ENCODE assay signal across 22 mouse cellular contexts in the genomic region with DNA sequence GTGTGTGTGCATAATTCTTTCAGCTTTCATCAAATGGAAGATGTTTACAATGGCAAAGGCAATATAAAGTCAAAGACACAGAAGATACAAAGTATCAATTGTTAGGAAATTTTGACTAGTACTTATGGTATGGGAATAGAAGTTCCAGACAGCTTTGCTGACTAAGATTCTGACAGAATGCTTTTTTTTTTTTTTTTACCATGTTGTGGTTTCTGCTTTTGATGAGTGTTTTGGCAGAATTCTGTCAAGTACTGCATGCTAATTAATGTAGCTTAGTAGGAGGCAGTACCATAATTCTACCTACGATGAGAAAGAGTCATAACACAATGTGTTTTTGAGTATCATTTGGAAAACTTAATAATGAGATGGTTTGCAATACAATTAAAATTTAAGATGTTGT.
DNase-seq lines count a peak whose midpoint lies in the region; ATAC-seq and TF ChIP-seq lines count a peak whose summit lies in the region.
"Had no signal": no experiment of that assay in that cellular context is flagged by ENCODE, and none has a peak within 500 bp of the region (broad histone marks: within the 10 kb centered on the region; RNA-seq: fewer than 3 reads in every experiment).

No protein-coding gene starts in this region.

- no peaks in the 10 kb centered on the region for H3K79me2 ChIP-seq in CH12.LX (replicated peaks; ENCODE audit: control insufficient read depth, extremely low read depth, insufficient read depth, poor library complexity, severe bottlenecking)

- dilution Hi-C loops in CH12.LX (cut with MboI; ENCODE audit: extremely low pct_ligation_motif_present, extremely low pct_unique_long_range_greater_than_20kb, low sequenced_read_pairs) = no loop called here

- H3K9ac ChIP-seq in forebrain, embryonic 14.5 days (ENCODE audit: low read length) = no peak overlapping the region
- H3K9ac ChIP-seq in CH12.LX (ENCODE audit: insufficient read depth, low read depth) = no peak overlapping the region
- H3K9ac ChIP-seq: embryonic facial prominence, embryonic 12.5 days; forebrain, embryonic 12.5 days; forebrain, embryonic 15.5 days; forebrain, postnatal 0 days had no signal

- TF ChIP-seq POLR2A in CH12.LX (IDR thresholded peaks at IDR 0.05; ENCODE audit: low read depth, low read length) = no peak

- 63% methylated on average over 1 of the region's 1 CpGs for WGBS in forebrain, embryonic 14.5 days
- WGBS in forebrain, embryonic 10.5 days = 98% methylated on average over 1 of the region's 1 CpGs

- in situ Hi-C loops in CH12.LX (cut with MboI; ENCODE audit: low pct_ligation_motif_present, low pct_unique_long_range_greater_than_20kb, low sequenced_read_pairs) = no loop called here

- no peak overlapping the region for H3K4me2 ChIP-seq in forebrain, embryonic 14.5 days (ENCODE audit: low read length)
- H3K4me2 ChIP-seq in CH12.LX (ENCODE audit: insufficient read depth, low read depth, poor library complexity, severe bottlenecking) = no peak overlapping the region
- H3K4me2 ChIP-seq: embryonic facial prominence, embryonic 12.5 days; forebrain, embryonic 12.5 days; forebrain, embryonic 15.5 days had no signal

- H3K27ac ChIP-seq in forebrain, embryonic 14.5 days (ENCODE audit: low read depth, low read length) = no peak overlapping the region
- H3K27ac ChIP-seq in forebrain, embryonic 10.5 days = no peak overlapping the region
- H3K27ac ChIP-seq in CH12.LX (ENCODE audit: insufficient read depth, low read depth) = no peak overlapping the region
- H3K27ac ChIP-seq: embryonic facial prominence, embryonic 10.5 days; embryonic facial prominence, embryonic 12.5 days; forebrain, embryonic 12.5 days; forebrain, embryonic 15.5 days had no signal

- TF ChIP-seq EP300 in CH12.LX (IDR thresholded peaks at IDR 0.05; ENCODE audit: low read length) = peak; percentile 94

- DNase-seq in forebrain, embryonic 14.5 days (ENCODE audit: low spot score) = peak; percentile 29
- DNase-seq in forebrain, embryonic 10.5 days (ENCODE audit: extremely low spot score, low spot score) = no peak
- peak; percentile 52 for DNase-seq in CH12.LX (ENCODE audit: extremely low read depth)
- no peak for DNase-seq in B cell, adult 2 months
- no peak for DNase-seq in cerebellum, postnatal 10 days
- DNase-seq: adrenal gland, adult 8-10 months; adrenal gland, postnatal 14 days; adrenal gland, postnatal 36 days; cerebellum, adult 11 months; cerebellum, adult 18-20 months; cerebellum, adult 8-10 months; cerebellum, adult 9-11 months; cerebellum, postnatal 25 days; forebrain, postnatal 0 days had no signal

- no peak for TF ChIP-seq CTCF in CH12.LX (conservative IDR thresholded peaks at IDR 0.05 in 1 of 2, IDR thresholded peaks at IDR 0.05 in 1 of 2; ENCODE audit: low read depth in 2 of 2, low read length in 2 of 2)

- no peaks in the 10 kb centered on the region for H3K27me3 ChIP-seq in forebrain, embryonic 14.5 days (replicated peaks; ENCODE audit: control insufficient read depth, insufficient read depth, low read length)
- no peaks in the 10 kb centered on the region; the same call in 1 of the 2 replicates for H3K27me3 ChIP-seq in forebrain, embryonic 10.5 days (ENCODE audit: poor library complexity, severe bottlenecking)
- H3K27me3 ChIP-seq in CH12.LX (replicated peaks) = no peaks in the 10 kb centered on the region
- H3K27me3 ChIP-seq: embryonic facial prominence, embryonic 12.5 days; forebrain, embryonic 12.5 days; forebrain, embryonic 15.5 days; Patski had no signal

- no peaks in the 10 kb centered on the region for H3K9me3 ChIP-seq in forebrain, embryonic 14.5 days (replicated peaks; ENCODE audit: control insufficient read depth, low read length)
- no peaks in the 10 kb centered on the region for H3K9me3 ChIP-seq in forebrain, embryonic 10.5 days
- no peaks in the 10 kb centered on the region for H3K9me3 ChIP-seq in CH12.LX (replicated peaks; ENCODE audit: low read length)
- H3K9me3 ChIP-seq: embryonic facial prominence, embryonic 10.5 days; embryonic facial prominence, embryonic 12.5 days; forebrain, embryonic 12.5 days; forebrain, embryonic 15.5 days; G1E had no signal

- no peaks in the 10 kb centered on the region for H3K36me3 ChIP-seq in forebrain, embryonic 14.5 days (ENCODE audit: control insufficient read depth, insufficient read depth, low read length)
- no peaks in the 10 kb centered on the region for H3K36me3 ChIP-seq in forebrain, embryonic 10.5 days (replicated peaks)
- no peaks in the 10 kb centered on the region for H3K36me3 ChIP-seq in CH12.LX (replicated peaks in 1 of 2; ENCODE audit: control insufficient read depth in 1 of 2, insufficient read depth in 1 of 2, low read length in 1 of 2)
- H3K36me3 ChIP-seq: embryonic facial prominence, embryonic 10.5 days; embryonic facial prominence, embryonic 12.5 days; forebrain, embryonic 12.5 days; forebrain, embryonic 15.5 days; G1E had no signal

- peak; percentile 4 for TF ChIP-seq RAD21 in CH12.LX (IDR thresholded peaks at IDR 0.05; ENCODE audit: low read depth, low read length)

- ATAC-seq in forebrain, embryonic 14.5 days = no peak
- peak; percentile 42 for ATAC-seq in inflammation-experienced regulatory T-cells, adult 6 months
- ATAC-seq: activated CD4-positive, CD25-positive, alpha-beta regulatory T cell, adult 4 months; forebrain, embryonic 15.5 days; forebrain, postnatal 0 days; Patski had no signal

- no peak overlapping the region for H3K4me3 ChIP-seq in forebrain, embryonic 14.5 days (ENCODE audit: low read depth, low read length)
- H3K4me3 ChIP-seq in forebrain, embryonic 10.5 days = no peak overlapping the region
- no peak overlapping the region for H3K4me3 ChIP-seq in CH12.LX (replicated peaks in 1 of 3; ENCODE audit: low read depth in 2 of 3, low read length in 2 of 3, poor library complexity in 1 of 3)
- H3K4me3 ChIP-seq: embryonic facial prominence, embryonic 10.5 days; embryonic facial prominence, embryonic 12.5 days; forebrain, embryonic 12.5 days; forebrain, embryonic 15.5 days had no signal

- H3K4me1 ChIP-seq in forebrain, embryonic 14.5 days (ENCODE audit: control insufficient read depth, insufficient read depth, low read length) = no peaks in the 10 kb centered on the region; the same call in 1 of the 2 replicates
- peaks cover 7% of the 10 kb centered on the region for H3K4me1 ChIP-seq in forebrain, embryonic 10.5 days
- H3K4me1 ChIP-seq in CH12.LX (ENCODE audit: control insufficient read depth in 1 of 2, insufficient read depth in 2 of 2) = peaks cover 12 to 52% of the 10 kb centered on the region in 2 experiments

TF ChIP-seq in CH12.LX, 34 proteins besides CTCF, POLR2A, EP300 and RAD21:
- TF ChIP-seq MXI1 (IDR thresholded peaks at IDR 0.05; ENCODE audit: low read depth, low read length) (no peak), RCOR1 (conservative IDR thresholded peaks at IDR 0.05; ENCODE audit: low read depth, low read length) (peak; percentile 57; the same call in 1 of the 2 replicates), USF2 (conservative IDR thresholded peaks at IDR 0.05; ENCODE audit: low read depth, low read length) (no peak), MEF2A (IDR thresholded peaks at IDR 0.05; ENCODE audit: borderline replicate concordance, low read depth, low read length) (peak; percentile 68), POLR2AphosphoS2 (IDR thresholded peaks at IDR 0.05; ENCODE audit: low read depth, low read length) (no peak), ZNF384 (IDR thresholded peaks at IDR 0.05; ENCODE audit: low read depth, low read length) (peak; percentile 99), TCF12 (IDR thresholded peaks at IDR 0.05; ENCODE audit: low read depth, low read length) (peak; percentile 57), GABPA (IDR thresholded peaks at IDR 0.05; ENCODE audit: insufficient replicate concordance, low read depth, low read length) (no peak), E2F4 (IDR thresholded peaks at IDR 0.05; ENCODE audit: insufficient replicate concordance, low read depth, low read length) (0 out of 2 replicates have a peak, but pooled peaks have one; percentile 40), ZMIZ1 (IDR thresholded peaks at IDR 0.05; ENCODE audit: low read depth, low read length) (no peak), MAFK (IDR thresholded peaks at IDR 0.05; ENCODE audit: insufficient replicate concordance, low read length) (peak; percentile 94), MAZ (IDR thresholded peaks at IDR 0.05; ENCODE audit: low read depth, low read length) (0 out of 2 replicates have a peak, but pooled peaks have one; percentile 54), CHD2 (IDR thresholded peaks at IDR 0.05; ENCODE audit: low read length) (peak; percentile 42; the same call in 1 of the 2 replicates), IRF4 (IDR thresholded peaks at IDR 0.05; ENCODE audit: low read depth, low read length) (peak; percentile 95), ELF1 (IDR thresholded peaks at IDR 0.05; ENCODE audit: low read depth, low read length) (peak; percentile 18; the same call in 1 of the 2 replicates), SIN3A (IDR thresholded peaks at IDR 0.05; ENCODE audit: low read length) (peak; percentile 79; the same call in 1 of the 2 replicates), NRF1 (IDR thresholded peaks at IDR 0.05; ENCODE audit: low read depth, low read length) (no peak), MYC (IDR thresholded peaks at IDR 0.05; ENCODE audit: low read depth, low read length) (peak; percentile 53; the same call in 1 of the 2 replicates), BHLHE40 (IDR thresholded peaks at IDR 0.05; ENCODE audit: low read depth, low read length) (peak; percentile 50), USF1 (IDR thresholded peaks at IDR 0.05; ENCODE audit: low read depth, low read length) (no peak), JUND (conservative IDR thresholded peaks at IDR 0.05; ENCODE audit: low read depth, low read length) (peak; percentile 95), JUN (IDR thresholded peaks at IDR 0.05; ENCODE audit: insufficient read depth, low read depth, low read length) (peak; percentile 90), CHD1 (IDR thresholded peaks at IDR 0.05; ENCODE audit: low read depth, low read length) (no peak; the same call in none of the 2 replicates), KAT2A (IDR thresholded peaks at IDR 0.05; ENCODE audit: insufficient replicate concordance, low read length) (no peak), PAX5 (IDR thresholded peaks at IDR 0.05; ENCODE audit: low read length) (no peak), MAX (IDR thresholded peaks at IDR 0.05; ENCODE audit: low read length) (peak; percentile 51; the same call in 1 of the 2 replicates), SMC3 (IDR thresholded peaks at IDR 0.05; ENCODE audit: low read depth, low read length) (no peak), ZKSCAN1 (IDR thresholded peaks at IDR 0.05; ENCODE audit: borderline replicate concordance, low read depth, low read length) (peak; percentile 47; the same call in 1 of the 2 replicates), NELFE (IDR thresholded peaks at IDR 0.05; ENCODE audit: low read depth, low read length) (no peak), ETS1 (conservative IDR thresholded peaks at IDR 0.05; ENCODE audit: low read depth, low read length) (peak; percentile 82)

Comparison
In these comparisons a context has a peak if more than half of its experiments do, and no peak if none do; other contexts are left out.
1. DNase-seq: peak in forebrain, embryonic 14.5 days (single experiment) and CH12.LX (single experiment); none in forebrain, embryonic 10.5 days (single experiment), B cell, adult 2 months (0 of 2) and cerebellum, postnatal 10 days (0 of 2).